Mouse (Mus musculus) right cerebral cortex, postnatal 10 days (tissue): ENCODE measurements around the gene Dpm1.

Experiments used
- DNase-seq, 2 experiments: peaks; one replicate each; pipeline ENCODE4 v3.0.0; 2021; ENCODE audit warnings: low spot score in 2 of 2

Dpm1 gene

GRCm38 (mm10) chr2:168230026-168230728, at the start of gene Dpm1, which contains the start of the genes Gm20716 and Mocs3:
TSS of gene Dpm1 (minus strand) at chr2:168230591.
TSS of gene Gm20716 (minus strand) at chr2:168230364.
TSS of gene Mocs3 (plus strand) at chr2:168230622.
- DNase-seq, result peak; percentile 89 to 92

GRCm38 (mm10) chr2:168274374-168274935, 44.1 kb upstream of the Dpm1 start:
- peak in 1 of 2 experiments; percentile 80 for DNase-seq

GRCm38 (mm10) chr2:168273387-168273786, 43.0 kb upstream of the Dpm1 start:
- DNase-seq, result no peak

GRCm38 (mm10) chr2:168268033-168268432, 37.6 kb upstream of the Dpm1 start:
- no peak for DNase-seq

- DNase-seq, result peak; percentile 68 to 80
Observed at GRCm38 (mm10) chr2:168260900-168261299, 30.5 kb upstream of the Dpm1 start.

GRCm38 (mm10) chr2:168260124-168260523, 29.7 kb upstream of the Dpm1 start:
- DNase-seq, result no peak

GRCm38 (mm10) chr2:168259046-168259445, 28.7 kb upstream of the Dpm1 start:
- DNase-seq, result no peak

- DNase-seq, result no peak
Observed at GRCm38 (mm10) chr2:168257188-168257587, 26.8 kb upstream of the Dpm1 start.

- DNase-seq, result no peak
Observed at GRCm38 (mm10) chr2:168256506-168256905, 26.1 kb upstream of the Dpm1 start.

- DNase-seq, result peak; percentile 65 to 85
Observed at GRCm38 (mm10) chr2:168253822-168254221, 23.4 kb upstream of the Dpm1 start.

GRCm38 (mm10) chr2:168252639-168253292, 22.4 kb upstream of the Dpm1 start:
- DNase-seq, result no peak

GRCm38 (mm10) chr2:168250270-168250669, 19.9 kb upstream of the Dpm1 start:
- DNase-seq, result peak; percentile 87 to 91

GRCm38 (mm10) chr2:168248856-168249245, 18.5 kb upstream of the Dpm1 start:
- DNase-seq, result no peak

GRCm38 (mm10) chr2:168248167-168248855, 17.9 kb upstream of the Dpm1 start:
- no peak for DNase-seq

- DNase-seq, result no peak
Observed at GRCm38 (mm10) chr2:168245571-168245970, 15.2 kb upstream of the Dpm1 start.

GRCm38 (mm10) chr2:168243278-168243677, 12.9 kb upstream of the Dpm1 start:
- DNase-seq, result no peak

GRCm38 (mm10) chr2:168242841-168243240, 12.4 kb upstream of the Dpm1 start:
- DNase-seq, result no peak

GRCm38 (mm10) chr2:168238335-168238734, 7.9 kb upstream of the Dpm1 start:
- DNase-seq, result no peak

GRCm38 (mm10) chr2:168233286-168233685, 2.9 kb upstream of the Dpm1 start:
- DNase-seq, result no peak

GRCm38 (mm10) chr2:168231471-168231829, 1.1 kb upstream of the Dpm1 start:
- no peak for DNase-seq

GRCm38 (mm10) chr2:168230773-168231470, 531 bp upstream of the Dpm1 start:
- DNase-seq, result peak in 1 of 2 experiments; percentile 46
